Mouse (Mus musculus) bone marrow macrophage, adult 2 months (primary cell): ENCODE measurements around the gene Dclk1.

Source experiments
- CTCF ChIP-seq: IDR thresholded peaks from 2 replicates; pipeline ENCODE4 v1.5.1; 2012; ENCODE audit warnings: low read depth, mild to moderate bottlenecking, low read length, moderate library complexity
- POLR2A ChIP-seq: IDR thresholded peaks from 2 replicates; pipeline ENCODE4 v1.6.1; 2012; ENCODE audit warnings: mild to moderate bottlenecking, low read depth, low read length, borderline replicate concordance

- TF ChIP-seq POLR2A = no peak
- no peak for TF ChIP-seq CTCF
Observed at GRCm38 (mm10) chr3:55462904-55463668, 220.9 kb downstream of the Dclk1 start.
